In genomic region chr13:47848371-47849188, GRCm38 (mm10) we compare ENCODE assay signal across 8 mouse cellular contexts.
A peak's percentile ranks its signal among the peaks of the same experiment; 100 is the strongest.
DNase-seq lines count a peak whose midpoint lies in the region; ATAC-seq lines count a peak whose summit lies in the region.

No protein-coding gene starts in this region.

- H3K9ac ChIP-seq in midbrain, embryonic 11.5 days (ENCODE audit: low read length), result no peak overlapping the region
- no peak overlapping the region for H3K9ac ChIP-seq in hindbrain, embryonic 15.5 days
- H3K9ac ChIP-seq in limb, embryonic 15.5 days, result no peak overlapping the region

- 0 out of 2 replicates have a peak overlapping the region, but pooled peaks have one; percentile 13 for H3K27ac ChIP-seq in midbrain, embryonic 10.5 days (replicated peaks)
- H3K27ac ChIP-seq in midbrain, embryonic 11.5 days (ENCODE audit: low read depth, low read length), result no peak overlapping the region
- peak overlapping the region; percentile 60 for H3K27ac ChIP-seq in hindbrain, embryonic 15.5 days (replicated peaks)
- peak overlapping the region; percentile 62 for H3K27ac ChIP-seq in limb, embryonic 15.5 days

- H3K27me3 ChIP-seq in midbrain, embryonic 10.5 days (ENCODE audit: low read depth, poor library complexity, severe bottlenecking), result peaks cover 2% of the 10 kb centered on the region; the same call in 1 of the 2 replicates
- no peaks in the 10 kb centered on the region for H3K27me3 ChIP-seq in midbrain, embryonic 11.5 days (ENCODE audit: control insufficient read depth, insufficient read depth, low read length)
- H3K27me3 ChIP-seq in hindbrain, embryonic 15.5 days, result no peaks in the 10 kb centered on the region
- no peaks in the 10 kb centered on the region for H3K27me3 ChIP-seq in limb, embryonic 15.5 days

- no peaks in the 10 kb centered on the region for H3K36me3 ChIP-seq in midbrain, embryonic 10.5 days
- no peaks in the 10 kb centered on the region for H3K36me3 ChIP-seq in midbrain, embryonic 11.5 days (ENCODE audit: control insufficient read depth, insufficient read depth, low read length)
- H3K36me3 ChIP-seq in hindbrain, embryonic 15.5 days, result no peaks in the 10 kb centered on the region
- no peaks in the 10 kb centered on the region for H3K36me3 ChIP-seq in limb, embryonic 15.5 days

- no peak overlapping the region for H3K4me3 ChIP-seq in midbrain, embryonic 10.5 days
- no peak overlapping the region for H3K4me3 ChIP-seq in midbrain, embryonic 11.5 days (ENCODE audit: low read depth, low read length)
- H3K4me3 ChIP-seq in hindbrain, embryonic 15.5 days, result no peak overlapping the region
- H3K4me3 ChIP-seq in limb, embryonic 15.5 days, result no peak overlapping the region

- no peak for DNase-seq in midbrain, embryonic 10.5 days (ENCODE audit: low spot score)
- DNase-seq in midbrain, embryonic 11.5 days (ENCODE audit: low spot score, missing footprints), result no peak
- DNase-seq in right cerebral cortex, postnatal 4 days, result peak; percentile 55
- DNase-seq in adipocyte (ENCODE audit: low spot score), result no peak

- H3K9me3 ChIP-seq in midbrain, embryonic 10.5 days (replicated peaks), result no peaks in the 10 kb centered on the region
- H3K9me3 ChIP-seq in midbrain, embryonic 11.5 days (ENCODE audit: control insufficient read depth, low read length), result no peaks in the 10 kb centered on the region
- no peaks in the 10 kb centered on the region for H3K9me3 ChIP-seq in hindbrain, embryonic 15.5 days
- H3K9me3 ChIP-seq in limb, embryonic 15.5 days, result no peaks in the 10 kb centered on the region

- 74% methylated on average over 11 of the region's 11 CpGs for WGBS in midbrain, embryonic 10.5 days
- WGBS in midbrain, embryonic 11.5 days, result 68% methylated on average over 11 of the region's 11 CpGs
- 32% methylated on average over 11 of the region's 11 CpGs for WGBS in hindbrain, embryonic 15.5 days
- WGBS in limb, embryonic 15.5 days, result 51% methylated on average over 11 of the region's 11 CpGs

- no peak overlapping the region for H3K4me2 ChIP-seq in midbrain, embryonic 11.5 days
- no peak overlapping the region; the same call in 1 of the 2 replicates for H3K4me2 ChIP-seq in hindbrain, embryonic 15.5 days
- no peak overlapping the region for H3K4me2 ChIP-seq in limb, embryonic 15.5 days

- ATAC-seq in midbrain, embryonic 11.5 days (ENCODE audit: low FRiP score), result no peak
- peak; percentile 87 for ATAC-seq in hindbrain, embryonic 15.5 days (ENCODE audit: low FRiP score, low read depth)
- ATAC-seq in limb, embryonic 15.5 days (ENCODE audit: insufficient number of reproducible peaks, low FRiP score, low TSS enrichment, low read depth), result 0 out of 2 replicates have a peak, but pooled peaks have one; percentile 40
- ATAC-seq in inflammation-experienced regulatory T-cells, adult 6 months, result no peak
- ATAC-seq in megakaryocyte, adult 5-6 weeks (ENCODE audit: poor library complexity, severe bottlenecking), result no peak

- H3K4me1 ChIP-seq in midbrain, embryonic 10.5 days, result peaks cover 30% of the 10 kb centered on the region
- H3K4me1 ChIP-seq in midbrain, embryonic 11.5 days (ENCODE audit: control insufficient read depth, insufficient read depth, low read length), result peaks cover 13% of the 10 kb centered on the region
- peaks cover 22% of the 10 kb centered on the region for H3K4me1 ChIP-seq in hindbrain, embryonic 15.5 days (replicated peaks)
- H3K4me1 ChIP-seq in limb, embryonic 15.5 days, result peaks cover 8% of the 10 kb centered on the region

Comparison
In these comparisons a context has a peak if more than half of its experiments do, and no peak if none do; other contexts are left out.
1. ATAC-seq: peak in hindbrain, embryonic 15.5 days (single experiment) and limb, embryonic 15.5 days (single experiment); none in midbrain, embryonic 11.5 days (single experiment), inflammation-experienced regulatory T-cells, adult 6 months (single experiment) and megakaryocyte, adult 5-6 weeks (single experiment).